Mouse (Mus musculus) activated CD4-positive, CD25-positive, alpha-beta regulatory T cell, adult 4 months (primary cell): ENCODE data around the gene Sh3rf1. TPM values are rescaled to one million over a fixed set of nuclear protein-coding genes. Genes with fewer than 3 reads are reported as not detected.

ENCODE experiments used
- ATAC-seq: one replicate; pipeline ENCODE4 v1.8.0; 2017
- polyA plus RNA-seq, 2 experiments: library from polyadenylated mRNA; unstranded; fragments of 100-300 nt; shearing (Covaris generic); gene quantifications; one replicate each; pipeline ENCODE4 v1.2.1; 2017

Sh3rf1 gene
- polyA plus RNA-seq, 2 experiments from 2014 or later = 5.6 to 6.5 TPM

DNA sequence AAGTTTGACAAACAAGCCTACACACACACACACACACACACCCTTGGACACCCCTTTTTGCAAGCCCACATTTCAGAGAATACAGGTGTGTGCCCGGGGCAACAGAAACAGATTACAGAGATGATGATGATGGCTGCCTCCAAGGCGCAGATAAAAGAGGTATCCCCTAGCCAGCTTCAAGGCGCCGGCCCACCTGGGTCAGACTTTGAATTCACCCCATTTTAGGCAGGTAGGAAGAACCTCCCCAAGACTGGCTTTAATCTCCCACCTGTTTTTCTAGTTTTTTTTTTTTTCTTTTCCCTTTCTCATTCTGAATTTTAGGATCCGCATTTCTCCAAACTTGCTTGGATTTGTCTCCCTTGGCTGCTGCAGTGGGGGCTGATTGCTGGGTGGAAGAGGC, 389 bp upstream of the Sh3rf1 start:
- ATAC-seq = no peak

DNA sequence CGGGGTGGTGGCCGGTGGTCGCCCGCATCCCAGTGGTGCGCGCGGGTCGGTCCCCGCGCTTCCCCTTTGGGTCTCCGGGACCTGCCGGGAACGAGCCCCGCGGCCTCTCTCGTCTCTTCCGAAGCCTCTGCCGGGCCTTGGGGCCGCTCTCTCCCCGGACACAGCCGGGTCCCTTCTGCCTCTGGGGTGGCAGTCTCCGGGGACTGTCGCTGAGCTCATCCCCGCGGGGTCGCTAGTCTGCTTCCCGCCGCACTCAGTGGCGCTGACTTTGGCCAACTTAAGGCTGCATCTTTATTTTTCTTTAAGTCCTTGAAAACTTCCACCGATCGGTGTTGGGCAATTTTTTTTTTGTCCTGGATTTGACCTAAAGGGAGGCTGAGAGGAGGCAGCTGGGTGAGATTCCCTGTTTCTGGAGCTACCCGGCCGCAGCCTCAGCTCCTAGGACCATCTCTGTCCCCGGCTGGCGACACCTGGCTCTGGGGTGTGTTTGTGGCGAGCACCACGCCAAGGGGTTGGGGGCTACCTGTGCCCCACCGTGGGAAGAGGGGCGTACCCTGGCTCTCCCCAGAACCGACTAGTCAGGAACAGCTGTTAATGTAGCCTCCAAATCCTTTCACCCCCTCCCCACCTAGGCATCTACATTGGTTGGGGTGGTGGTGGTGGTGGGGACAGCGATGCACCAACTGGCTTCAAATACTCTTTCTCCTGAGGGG, 864 bp downstream of the Sh3rf1 start:
- ATAC-seq = peak; percentile 56

DNA sequence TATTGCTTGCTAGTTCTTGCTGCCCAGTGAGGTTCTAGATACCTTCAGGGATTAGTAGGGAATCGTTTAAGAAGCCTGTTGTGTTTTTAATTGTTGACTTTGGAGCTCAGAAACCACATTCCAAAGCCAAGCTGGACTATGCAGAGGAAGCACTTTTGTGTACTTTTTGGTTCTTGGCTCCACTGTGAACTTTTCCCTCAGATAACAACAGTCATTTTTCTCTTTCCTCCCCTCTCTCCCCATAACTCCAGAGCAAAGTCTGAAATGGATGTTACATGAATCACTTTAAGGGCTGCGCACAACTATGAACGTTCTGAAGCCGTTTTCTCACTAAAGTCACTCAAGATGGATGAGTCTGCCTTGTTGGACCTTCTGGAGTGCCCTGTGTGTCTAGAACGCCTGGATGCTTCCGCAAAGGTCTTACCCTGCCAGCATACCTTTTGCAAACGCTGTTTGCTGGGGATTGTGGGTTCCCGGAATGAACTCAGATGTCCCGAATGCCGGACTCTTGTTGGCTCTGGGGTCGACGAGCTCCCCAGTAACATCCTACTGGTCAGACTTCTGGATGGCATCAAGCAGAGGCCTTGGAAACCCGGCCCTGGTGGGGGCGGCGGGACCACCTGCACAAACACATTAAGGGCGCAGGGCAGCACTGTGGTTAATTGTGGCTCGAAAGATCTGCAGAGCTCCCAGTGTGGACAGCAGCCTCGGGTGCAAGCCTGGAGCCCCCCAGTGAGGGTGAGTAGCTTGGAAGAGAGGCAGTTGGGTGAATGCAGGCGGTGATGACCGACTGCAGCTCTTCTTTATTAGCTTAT, 2.1 kb downstream of the Sh3rf1 start:
- ATAC-seq = no peak

DNA sequence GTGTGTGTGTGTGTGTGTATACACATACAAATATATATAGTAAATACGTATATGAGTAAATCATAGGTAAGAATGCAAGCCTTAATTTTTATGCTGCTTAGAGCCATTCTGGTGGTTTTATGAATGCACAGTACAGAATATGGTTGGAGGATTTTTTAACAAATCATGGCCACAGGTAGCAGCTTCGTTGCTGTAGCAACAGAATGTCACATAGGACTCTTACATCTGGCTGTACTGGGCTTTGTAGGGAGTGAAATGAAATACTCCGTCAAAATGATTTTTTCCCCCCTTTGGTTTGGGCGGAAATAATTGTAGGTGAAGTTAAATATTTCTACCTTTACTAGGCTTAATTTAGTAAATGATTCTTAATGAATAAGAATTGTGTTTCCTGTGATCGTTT, 3.0 kb downstream of the Sh3rf1 start:
- ATAC-seq = no peak

DNA sequence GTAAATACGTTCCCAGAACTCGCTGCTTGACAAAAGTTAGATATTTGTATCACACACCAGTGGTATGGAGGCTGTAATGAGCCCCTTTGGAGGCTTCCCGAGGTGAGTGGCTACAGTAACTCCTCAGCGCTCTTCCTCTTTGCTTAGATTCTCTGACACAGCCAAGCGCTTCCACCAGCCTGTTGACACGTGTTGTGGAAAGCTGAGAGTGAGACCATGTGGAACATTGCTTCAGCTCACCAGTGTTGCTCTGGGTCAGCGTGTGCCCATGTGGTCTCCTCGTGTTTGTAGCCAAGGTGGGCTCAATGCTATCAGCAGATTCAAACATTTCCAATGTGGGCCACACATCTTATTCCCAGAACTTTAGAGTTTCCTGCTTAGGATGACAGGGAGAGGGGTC, 5.0 kb downstream of the Sh3rf1 start:
- ATAC-seq = no peak

DNA sequence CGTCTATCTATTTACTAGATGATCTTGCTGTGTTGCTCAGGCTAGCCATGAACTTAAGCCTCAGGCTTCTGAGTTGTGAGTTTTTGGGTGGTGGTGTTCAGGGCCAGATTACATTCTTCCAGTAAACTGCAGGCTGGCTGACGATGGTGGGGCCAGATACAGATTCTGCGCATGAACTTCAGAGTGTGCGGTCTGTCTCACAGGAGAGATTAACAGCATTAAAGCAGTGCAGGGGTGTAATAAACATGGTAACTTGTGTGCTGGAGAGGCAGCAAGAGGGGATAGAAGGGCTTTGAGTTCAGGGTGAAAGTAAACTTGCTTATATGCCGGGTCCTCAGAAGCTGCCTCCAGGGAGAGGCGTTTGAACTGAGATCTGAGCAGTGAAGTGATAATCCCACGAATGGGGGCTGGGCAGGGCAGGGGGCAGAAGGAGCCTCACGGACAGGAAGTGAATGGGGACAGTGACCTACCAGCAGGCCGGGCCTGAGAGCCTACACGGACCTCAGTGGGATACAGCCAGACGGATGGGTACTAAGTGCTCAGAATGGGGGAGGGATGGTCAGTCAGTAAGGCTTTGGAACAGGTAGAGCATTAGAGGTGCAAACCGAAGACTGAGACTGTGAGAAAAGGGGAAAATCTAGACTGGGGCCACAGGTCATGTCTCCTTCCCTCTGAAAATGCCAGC, 6.0 kb downstream of the Sh3rf1 start:
- no peak for ATAC-seq

DNA sequence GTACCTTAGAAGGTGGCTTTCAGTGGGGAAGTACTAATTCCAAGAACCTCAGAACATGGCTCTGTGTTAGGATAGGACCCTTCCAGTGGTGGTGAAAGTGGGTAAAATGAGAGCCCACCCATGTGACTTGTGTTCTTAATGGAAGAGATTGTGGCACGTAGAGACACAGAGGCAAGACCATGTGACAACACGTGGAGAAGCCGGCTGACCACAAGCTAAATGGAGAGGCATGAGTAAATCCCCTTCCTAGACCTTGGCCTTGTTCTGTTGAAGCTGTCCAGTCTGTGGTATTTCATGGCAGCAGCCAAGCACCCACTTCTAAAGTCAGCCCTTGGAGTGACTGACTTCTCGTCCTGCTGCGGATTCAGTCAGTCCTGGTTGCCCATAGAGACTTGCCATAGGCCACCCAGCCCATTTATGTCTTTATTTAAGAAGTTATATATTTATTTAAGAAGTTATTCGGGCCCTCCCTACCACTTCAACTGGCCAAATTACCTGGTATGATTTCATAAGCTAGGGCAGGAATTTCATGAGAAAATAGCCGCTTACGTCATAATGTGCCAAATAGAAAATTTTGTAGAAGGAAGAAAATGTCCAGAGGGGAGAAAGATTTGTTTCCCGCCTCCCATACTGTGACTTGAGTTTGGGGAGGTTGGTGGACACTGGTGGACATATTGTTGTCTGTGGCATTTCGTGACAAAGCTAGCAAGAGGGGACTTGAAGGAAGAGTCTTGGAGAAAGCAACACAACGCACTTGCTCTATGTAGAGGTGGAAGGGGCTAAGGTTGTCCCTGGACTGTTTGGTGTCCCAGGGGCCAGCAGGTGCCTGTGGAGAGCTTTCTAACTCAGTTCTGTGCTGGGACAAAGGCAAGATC, 7.4 kb downstream of the Sh3rf1 start:
- no peak for ATAC-seq

DNA sequence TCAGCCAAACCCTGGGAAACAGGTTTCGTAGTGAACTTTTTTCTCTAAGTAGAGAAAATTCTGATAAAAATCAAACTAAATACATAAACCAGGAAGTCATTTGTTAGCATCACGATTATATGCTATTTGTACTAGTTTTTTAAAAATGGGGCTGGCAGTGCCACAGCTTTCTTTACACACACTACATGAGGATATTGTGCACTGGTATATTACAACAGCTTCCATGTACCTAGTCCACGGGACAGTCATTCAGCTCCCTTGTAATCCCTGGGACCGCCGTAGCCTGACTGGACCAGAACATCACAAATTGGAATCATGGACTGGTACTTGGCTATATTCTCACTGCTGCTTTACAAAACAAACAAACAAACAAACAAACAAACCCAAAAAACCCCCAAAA, 11.8 kb downstream of the Sh3rf1 start:
- no peak for ATAC-seq

DNA sequence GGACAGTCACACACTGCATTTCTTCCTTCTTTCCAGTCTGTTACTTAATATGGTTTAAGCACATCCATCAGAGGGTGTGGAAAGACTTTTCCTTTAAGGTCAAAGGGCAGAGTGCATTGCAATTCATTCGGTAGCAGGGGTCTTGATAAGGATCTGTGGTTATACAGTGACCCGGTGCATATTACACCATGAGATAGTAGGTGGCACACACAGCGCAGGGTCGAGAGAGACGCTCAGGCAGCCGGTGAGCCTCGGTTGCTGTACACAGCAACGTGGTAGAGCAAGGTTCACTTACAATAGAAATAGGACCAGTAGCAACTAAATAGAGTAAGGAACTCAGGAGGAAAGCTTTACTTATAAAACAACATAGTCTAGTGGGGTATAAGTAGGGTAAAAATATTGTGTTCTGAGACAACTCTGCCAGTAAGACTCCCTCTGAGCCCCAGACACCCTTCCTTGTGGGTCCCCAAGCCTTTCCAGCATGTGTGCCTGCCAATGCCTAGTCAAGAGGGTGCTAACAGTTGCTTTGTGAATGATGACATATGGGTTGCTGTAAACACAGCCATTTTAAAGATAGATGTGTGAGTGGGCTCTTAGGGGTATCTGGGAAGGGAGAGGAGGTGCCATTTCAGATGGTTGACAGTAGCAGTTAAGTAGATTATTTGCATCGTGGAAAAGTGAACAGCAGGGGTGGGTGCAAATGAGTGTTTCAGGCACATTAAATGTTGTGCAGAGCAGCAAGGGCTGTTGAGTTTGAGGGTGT, 13.0 kb downstream of the Sh3rf1 start:
- no peak for ATAC-seq

DNA sequence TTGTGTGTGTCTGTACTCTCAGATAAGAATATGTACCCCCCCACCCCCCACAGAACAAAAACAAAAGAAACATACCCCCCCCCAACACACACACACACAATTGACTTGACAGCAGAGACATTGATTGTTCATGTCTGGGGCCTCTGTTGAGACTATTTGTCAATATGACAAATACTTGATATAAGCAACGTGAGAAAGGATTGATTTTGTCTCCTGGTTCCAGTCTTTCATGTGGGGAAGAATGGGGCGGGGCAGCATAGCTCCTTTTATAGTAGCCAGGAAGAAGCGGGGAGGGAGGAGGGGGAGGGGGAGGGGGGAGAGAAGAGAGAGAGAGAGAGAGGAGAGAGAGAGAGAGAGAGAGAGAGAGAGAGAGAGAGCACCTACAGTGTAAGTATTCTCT, 15.9 kb downstream of the Sh3rf1 start:
- no peak for ATAC-seq

DNA sequence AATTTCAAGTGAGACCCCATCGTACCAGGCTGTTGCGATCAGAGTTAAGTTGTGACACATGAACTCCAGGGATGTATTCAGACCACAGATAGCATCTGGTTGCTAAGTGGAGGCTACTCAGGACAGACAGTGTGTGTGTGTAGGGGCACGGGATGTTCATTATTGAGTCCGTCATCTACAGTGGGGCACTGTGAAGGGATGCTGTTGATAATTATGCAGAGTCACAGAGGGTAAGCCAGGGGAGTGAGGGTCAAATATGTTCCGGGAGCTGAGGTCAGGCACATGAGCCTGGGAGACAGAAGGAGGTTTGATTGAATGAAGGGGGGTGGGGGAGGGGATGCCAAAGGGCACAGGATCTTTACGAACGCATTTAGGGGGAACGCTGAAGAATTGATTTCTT, 17.6 kb downstream of the Sh3rf1 start:
- no peak for ATAC-seq

DNA sequence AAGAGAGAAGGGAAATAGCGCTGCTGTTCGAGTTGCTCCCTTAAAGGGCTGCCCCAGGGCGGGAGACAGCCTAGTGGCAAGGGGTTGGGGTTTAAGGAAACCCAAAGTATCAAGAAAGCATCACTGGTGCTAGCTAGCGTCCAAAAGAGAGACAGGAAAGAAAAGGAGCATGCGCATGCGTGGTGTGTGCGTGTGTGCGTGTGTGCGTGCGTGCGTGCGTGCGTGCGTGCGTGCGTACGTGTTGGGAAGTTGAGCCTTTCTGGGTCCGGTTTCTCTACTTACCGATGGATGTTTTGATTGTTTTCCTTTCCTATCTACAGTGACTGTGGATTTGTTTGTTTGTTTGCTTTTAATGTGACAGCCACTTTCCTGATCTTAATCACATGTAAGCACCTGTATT, 19.2 kb downstream of the Sh3rf1 start:
- no peak for ATAC-seq

DNA sequence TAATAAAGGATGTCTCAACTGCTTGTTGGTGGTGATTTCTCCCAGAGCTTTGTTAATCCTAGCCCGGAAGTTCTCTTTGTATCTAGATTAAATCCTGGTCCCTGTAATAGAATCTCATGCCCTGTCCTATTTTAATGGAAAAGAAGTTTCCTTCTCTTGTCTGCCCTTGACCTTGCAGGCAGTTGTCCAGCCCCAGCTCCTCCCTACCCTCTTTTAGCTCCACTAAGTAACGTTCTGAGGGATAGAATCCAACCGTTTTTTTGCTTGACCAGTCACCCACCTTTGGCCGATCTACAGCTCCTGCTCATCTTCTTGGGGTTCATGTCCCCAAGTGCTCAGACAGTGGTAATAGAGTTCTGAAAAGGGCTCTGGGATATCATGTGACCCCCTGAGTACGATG, 19.8 kb downstream of the Sh3rf1 start:
- no peak for ATAC-seq

DNA sequence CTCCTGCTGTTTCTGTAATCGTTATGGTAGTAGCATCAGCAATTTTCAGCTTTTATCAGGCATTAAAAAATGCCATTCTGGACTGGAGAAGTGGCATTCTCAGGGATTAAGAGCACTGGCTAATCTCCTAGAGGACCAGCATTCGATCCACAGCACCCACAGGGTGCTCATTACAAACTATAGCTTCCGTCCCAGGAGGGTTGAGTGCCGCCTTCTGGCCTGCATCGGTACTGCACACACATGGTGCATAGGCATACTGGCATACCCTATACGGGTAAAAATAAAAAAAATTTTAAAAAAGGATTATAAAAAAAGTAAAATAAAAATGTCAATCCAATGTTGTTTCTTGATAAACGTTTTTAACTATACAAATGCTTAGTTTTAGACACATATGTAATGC, 20.5 kb downstream of the Sh3rf1 start:
- ATAC-seq = no peak

DNA sequence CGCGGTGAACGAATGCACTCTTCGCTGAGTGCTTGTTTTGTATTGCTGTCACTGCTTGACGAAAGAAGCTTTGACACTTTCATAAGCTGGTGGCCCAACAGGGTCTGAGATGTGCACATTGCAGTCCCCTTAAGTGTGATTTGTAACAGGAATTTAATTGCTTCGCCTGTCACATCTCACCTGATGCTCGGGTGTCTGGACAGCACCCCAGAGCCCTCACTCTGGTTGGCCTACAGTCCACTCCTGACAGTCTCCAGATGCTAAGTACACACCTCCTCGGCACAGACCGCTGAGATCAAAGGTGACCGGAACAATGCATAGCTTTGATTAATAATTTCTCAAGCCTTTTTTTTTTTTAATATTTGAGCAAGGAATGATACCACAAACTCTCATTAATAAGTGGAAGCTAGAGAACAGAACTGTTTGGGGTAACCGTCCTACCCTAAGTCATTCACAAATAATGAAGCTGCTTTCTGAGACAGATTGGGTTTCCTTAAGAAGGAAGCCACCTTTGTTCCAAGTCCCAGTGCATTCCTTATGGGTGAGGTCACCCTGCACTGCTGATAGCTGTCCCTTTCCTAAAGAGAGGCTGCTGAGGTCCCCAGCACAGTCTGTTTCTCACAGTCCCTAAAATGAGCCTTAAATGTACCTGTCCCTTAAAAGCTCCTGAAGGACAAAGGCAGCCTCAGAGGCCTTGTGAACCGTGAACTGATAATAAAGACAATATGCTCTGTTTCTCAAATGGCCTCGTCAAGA, 23.8 kb downstream of the Sh3rf1 start:
- ATAC-seq = no peak

DNA sequence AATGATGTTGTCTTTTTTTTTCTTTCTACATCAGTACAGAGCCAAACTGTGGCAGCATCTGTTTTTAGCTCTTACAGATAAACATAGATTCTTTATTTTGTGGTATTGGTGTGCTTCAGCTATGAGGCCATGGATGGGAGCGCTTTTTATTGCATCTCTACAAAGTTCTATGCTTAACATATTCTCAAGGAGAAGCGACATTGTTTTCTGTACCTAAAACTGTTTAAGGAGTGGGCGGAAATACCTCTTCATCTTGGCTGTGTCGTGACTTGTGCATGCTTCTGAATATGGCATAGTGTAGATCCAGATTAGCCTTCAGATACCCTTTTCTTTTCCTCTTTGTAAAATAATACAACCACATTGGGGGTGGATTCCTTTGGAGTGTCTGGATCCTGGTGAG, 25.8 kb downstream of the Sh3rf1 start:
- ATAC-seq = no peak

DNA sequence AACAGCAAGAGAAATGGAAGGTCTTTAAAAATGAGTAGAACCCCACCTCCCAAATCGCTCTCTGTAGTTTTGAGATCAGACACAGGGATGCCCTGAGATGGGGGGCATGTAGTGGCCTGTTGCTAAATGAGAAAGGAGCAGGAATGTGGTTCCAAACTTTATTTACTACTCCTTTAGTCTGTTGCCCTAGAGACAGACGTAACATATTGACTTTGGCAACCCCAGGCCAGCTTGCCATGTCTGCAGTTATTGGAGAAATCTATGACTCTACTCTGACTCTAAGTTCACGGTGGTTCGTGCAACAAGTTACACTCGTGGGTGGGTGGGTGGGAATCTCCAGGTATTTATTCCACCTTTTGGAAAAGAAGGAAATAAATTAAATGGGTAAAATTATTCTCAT, 30.5 kb downstream of the Sh3rf1 start:
- no peak for ATAC-seq

DNA sequence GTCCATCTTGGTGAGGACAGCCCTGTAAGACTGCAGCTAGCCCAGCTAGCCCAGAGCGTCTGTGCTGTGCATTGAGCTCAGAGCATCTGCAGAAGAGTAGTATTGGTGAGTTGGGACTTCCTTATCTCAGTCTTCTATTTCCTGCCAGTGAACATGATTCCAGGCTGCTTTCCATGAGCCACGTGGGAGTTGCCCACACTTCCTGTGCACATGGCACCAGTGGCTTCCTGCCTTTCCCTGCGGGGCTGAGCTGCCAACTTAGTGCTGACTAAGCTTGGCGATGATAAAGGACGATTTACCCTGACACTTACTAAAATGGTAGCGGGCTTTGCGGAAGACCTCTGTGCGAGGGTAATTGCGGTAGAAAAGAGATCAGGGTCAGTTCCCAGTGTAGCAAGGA, 35.2 kb downstream of the Sh3rf1 start:
- ATAC-seq = no peak

DNA sequence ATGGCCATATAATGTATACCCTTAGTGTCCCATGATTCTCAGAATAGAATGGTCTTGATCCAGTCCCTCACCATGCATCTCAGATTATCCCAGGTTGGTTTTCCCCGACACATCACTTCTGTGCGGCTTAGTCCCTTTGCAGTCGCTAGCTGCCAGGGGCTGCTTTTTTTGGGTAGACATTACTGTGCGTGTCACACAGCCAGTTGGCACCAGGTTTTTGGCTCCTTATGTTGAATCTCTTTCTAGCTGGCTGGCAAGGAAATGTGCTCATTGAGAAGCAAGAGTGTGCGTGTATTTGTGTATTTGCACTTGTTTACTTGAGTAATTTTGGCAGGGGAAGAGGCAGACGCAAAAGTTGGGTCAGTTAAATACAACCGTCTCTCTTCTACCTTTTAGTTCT, 35.9 kb downstream of the Sh3rf1 start:
- no peak for ATAC-seq

DNA sequence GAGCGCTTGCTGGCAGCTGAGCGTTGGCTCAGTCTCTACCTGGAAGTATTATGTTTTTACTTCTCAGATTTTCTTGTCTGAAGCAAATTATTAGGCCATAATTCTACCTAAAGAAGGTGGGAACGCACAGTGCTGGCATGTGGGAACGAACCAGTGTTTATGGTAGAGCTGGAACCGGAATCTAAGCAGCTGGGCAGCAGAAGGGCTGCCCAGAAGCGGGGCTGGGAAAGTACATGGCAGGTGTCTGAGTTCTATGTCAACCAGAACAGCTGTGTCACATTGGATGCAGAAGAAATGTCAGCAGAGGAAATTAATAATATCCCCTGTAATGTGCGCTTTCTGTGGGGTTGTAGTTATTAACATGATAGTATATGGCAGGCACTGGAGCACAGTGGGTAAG, 36.9 kb downstream of the Sh3rf1 start:
- ATAC-seq = no peak

DNA sequence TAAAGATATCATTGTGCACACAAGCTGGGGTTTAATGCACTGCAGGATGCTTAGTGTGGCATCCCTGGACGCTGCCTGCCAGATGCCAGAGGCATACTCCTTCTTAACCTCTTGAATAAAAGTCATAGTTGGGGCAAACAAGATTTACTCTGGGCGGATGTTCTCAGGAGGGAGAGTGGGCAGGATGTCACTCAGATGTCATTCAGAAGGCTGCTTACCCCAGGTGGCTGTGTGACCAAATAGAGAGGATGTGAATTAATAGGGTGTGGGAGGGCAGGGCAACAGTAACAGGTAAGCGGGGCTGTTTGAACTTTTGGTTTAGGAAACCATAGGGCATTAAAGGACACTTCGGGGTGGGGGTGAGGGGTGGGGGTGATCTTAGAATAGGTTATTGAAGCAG, 37.7 kb downstream of the Sh3rf1 start:
- peak; percentile 96 for ATAC-seq
